Mouse (Mus musculus) lung, postnatal 14 days (tissue): Measurements from ENCODE around the gene Pxmp4.

ENCODE experiments used
- DNase-seq: peaks from one replicate; pipeline ENCODE4 v3.0.0; 2021

Pxmp4 gene

DNA sequence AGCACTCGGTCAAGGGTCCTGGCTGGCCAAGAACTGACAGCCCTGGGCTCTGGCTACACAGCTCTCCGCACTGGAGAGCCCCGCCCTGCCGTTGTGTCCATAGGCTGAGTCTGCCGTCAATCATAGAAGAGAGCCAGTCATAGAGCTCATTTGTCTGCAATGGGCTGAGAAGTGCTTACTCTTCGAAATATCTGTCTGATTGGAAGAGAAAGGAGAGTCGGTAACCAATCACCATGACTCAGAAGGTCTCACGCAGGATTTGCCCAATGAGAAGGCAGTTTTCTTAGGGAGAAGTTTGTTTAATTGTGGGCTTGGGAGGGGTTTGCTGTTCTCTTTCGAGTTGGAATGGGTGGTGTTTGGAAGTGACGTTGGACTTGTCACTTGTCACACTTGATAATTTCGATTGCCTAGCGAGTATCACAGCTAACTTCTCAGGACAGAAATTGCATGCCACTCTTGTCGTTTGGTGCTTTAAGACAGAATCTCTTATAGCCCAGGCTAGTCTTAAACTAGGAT lies at the start of gene Pxmp4:
Gene Pxmp4 (minus strand): TSS at position 71 of the 516 bp plus-strand sequence.
- peak; percentile 99 for DNase-seq

DNA sequence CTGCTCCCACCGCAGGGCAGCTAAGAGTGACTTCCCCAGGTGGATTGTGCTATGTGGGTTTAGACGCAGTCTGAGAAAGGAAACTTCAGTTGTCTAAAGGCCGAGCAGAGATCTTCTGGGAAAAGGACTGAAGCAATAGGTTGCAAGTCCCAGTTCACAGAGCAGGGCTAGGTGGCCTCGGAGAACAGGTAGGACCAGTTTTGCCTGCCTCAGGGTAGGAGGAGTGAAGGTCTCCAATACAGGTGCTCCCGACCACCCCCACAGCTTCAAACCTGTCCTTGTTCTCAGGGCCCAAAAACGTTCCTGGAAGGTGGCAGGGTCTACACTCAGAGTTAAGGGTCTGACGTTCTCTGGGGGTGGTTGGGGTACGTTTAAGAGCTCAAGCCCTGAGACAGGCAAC lies 47.9 kb upstream of the Pxmp4 start, which contains the start of gene Chmp4b:
Gene Chmp4b (plus strand): TSS at position 343 of the 400 bp plus-strand sequence.
- peak; percentile 54 for DNase-seq

DNA sequence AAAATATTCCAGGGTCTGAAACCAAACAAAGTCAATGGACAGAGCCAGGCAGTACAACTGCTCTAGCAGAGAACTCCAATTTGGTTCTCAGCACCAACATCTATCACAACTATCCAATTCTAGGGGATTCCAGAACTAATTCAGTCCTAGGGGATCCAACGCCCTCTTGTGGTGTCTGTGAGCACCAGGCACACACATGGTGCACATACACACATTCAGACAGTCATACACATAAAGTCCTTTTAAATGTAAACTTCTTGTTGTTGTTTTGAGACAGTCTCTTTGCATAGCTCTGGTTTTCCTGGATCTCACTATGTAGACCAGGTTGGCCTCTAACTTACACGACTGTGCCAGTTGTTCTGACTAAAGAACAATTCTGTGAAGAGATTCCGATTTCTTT lies 46.9 kb upstream of the Pxmp4 start:
- DNase-seq: no peak

DNA sequence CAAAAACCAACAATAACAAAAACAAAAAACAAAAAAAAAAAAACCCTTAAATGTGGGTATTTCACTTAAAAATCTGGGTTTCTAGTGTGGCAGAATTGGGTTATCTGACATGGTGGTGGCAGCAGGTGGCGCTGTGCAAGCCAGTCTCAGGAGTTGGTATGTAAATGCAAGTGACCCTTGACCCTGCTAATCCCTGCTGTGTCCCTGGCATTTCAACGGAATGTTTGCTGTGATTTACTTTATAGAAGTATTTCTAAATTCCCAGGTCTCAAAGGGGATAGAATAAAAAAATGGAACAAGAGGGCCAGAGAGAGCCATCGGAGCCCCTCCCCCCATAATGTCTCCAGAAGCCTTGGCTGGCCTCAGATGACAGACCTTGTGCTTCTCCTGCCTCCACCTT lies 44.6 kb upstream of the Pxmp4 start:
- peak; percentile 27 for DNase-seq

DNA sequence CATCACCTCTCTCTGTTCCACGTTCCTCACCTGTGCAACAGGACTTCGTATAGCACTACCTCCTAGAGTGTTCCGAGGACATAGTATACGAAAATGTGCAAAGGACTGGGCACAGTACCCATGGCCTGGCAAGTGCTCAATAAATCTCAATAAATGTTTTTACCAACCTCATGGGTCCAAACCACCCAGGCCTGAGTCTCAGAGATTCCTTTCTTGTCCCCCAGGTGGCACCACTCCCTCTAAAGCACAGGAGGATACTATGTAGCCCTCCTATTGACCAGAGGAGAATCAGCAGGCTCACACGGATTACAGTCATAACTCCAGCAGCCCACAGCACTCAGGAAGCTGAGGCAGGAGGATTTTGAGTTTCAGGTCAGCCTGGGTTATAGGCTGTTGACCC lies 43.1 kb upstream of the Pxmp4 start:
- DNase-seq: peak; percentile 35

DNA sequence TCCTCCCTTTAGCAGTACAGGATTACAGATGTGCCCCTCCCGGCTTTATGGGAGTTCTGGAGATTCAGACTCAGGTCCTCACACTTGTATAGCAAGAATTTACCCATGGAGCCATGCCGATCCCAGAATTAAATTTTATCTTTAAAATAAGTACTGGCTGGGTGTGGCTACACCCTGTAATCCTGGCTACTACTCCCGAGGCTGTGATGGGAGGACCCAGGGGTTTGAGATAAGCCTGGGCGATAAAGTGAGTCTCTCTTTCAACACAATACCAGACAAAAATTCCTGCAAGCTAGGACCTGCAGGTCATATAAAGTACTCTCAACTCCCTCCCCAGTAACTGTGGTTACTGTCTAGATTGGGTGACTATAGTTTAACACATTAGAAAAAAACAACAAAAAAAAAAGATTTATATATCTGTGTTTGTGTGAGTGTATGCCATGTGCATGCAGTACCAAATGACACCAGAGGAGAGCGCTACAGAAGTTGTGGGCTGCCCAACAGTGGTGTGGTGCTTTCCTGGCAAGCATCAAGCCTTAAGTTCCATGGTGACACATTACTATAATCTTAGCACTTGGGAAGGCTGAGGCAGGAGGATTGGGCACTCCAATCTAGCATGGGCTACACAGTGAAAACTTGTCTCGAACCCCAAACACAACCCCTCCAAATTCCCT lies 39.3 kb upstream of the Pxmp4 start:
- no peak for DNase-seq

DNA sequence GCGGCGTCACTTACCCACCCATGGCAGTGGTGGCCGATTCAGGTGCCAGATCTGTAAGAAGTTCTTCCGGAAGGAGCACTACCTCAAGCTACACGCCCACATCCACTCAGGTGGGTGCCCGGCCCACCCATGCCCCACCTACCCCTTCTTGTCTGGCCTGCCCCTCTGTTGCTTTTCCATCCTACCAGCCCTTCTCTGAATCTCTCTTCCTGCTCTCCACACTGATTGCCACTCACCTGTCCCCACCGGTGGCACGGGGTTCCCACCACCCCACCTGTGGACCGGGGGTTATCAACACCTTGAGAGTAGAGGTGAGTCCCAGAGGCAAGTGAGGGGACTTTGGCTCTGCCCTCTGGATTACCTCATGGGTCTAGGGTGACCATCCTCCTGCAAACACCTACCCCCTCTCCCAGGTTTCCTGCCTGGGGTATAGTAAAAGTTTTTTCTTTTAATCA lies 38.5 kb upstream of the Pxmp4 start:
- no peak for DNase-seq

DNA sequence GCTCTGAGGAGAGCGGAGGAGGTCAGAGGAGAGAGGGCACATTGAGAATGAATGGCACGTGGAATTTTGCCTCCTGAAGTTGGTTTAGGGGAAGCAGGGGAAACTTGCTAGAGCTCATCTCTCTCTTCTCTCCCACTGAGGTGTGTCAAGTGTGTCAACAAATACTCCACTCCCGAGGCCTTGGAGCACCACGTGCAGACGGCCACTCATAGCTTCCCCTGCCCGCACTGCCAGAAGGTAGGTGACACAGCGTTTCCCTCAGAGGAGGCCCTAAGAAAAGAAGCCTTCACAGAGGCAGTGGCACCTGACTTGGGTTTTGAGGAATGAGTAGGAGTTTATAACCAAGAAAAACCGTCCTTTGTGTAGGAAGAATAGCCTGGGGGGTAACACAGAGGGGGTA lies 37.7 kb upstream of the Pxmp4 start:
- peak; percentile 17 for DNase-seq

DNA sequence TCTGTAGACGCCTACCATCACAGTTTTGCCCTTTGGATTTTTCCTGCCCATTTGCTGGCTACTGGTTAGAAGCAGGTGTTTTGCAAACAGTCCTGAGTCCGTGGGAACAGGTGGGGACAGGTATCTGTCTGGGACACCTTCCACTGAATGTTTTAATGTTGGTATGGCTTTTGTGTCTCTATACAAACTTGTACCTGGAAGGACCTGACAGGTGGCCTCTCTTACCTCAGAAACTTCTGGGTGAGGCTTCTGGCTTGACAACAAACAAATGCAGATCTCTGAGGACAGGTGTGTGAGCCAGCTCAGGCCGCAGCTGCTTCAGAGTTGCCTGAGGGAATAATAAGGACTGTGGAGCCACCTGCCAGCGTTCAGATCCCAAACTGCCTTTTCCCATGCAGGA lies 35.6 kb upstream of the Pxmp4 start:
- no peak for DNase-seq

DNA sequence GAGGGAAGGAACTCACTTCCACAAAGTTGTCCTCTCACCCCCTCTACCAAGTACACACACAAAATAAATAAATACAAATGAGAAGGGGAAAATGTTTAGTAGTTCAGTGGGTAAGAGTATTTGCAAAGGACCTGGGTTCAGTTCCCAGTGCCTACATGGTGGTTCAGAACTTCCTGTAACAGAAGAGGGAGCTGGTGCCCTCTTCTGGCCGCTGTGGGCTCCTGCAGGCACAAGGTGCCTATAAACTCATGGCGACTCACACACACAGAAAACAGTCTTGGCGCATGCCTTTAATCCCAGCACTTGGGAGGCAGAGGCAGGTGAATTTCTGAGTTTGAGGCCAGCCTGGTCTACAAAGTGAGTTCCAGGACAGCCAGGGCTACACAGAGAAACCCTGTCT lies 35.0 kb upstream of the Pxmp4 start:
- no peak for DNase-seq

DNA sequence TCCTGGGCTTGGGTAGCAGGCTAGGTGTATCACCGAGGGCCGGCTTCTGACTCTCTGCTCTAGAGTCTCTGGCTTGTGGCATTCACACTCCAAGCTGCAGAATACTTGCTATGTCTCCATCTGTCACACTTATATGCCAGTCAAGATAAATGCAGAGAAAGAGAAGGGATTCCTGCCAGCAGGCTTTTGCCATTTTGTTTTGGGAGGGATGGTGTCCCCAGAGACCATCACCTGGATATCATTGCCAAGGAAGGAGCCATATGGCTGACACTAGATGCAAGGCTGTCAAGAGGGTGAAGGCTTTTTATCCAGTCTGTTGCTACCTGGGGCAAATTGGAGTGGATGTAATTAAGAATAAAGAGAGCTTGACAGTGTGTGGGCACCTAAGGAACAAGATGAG lies 32.3 kb upstream of the Pxmp4 start:
- no peak for DNase-seq

DNA sequence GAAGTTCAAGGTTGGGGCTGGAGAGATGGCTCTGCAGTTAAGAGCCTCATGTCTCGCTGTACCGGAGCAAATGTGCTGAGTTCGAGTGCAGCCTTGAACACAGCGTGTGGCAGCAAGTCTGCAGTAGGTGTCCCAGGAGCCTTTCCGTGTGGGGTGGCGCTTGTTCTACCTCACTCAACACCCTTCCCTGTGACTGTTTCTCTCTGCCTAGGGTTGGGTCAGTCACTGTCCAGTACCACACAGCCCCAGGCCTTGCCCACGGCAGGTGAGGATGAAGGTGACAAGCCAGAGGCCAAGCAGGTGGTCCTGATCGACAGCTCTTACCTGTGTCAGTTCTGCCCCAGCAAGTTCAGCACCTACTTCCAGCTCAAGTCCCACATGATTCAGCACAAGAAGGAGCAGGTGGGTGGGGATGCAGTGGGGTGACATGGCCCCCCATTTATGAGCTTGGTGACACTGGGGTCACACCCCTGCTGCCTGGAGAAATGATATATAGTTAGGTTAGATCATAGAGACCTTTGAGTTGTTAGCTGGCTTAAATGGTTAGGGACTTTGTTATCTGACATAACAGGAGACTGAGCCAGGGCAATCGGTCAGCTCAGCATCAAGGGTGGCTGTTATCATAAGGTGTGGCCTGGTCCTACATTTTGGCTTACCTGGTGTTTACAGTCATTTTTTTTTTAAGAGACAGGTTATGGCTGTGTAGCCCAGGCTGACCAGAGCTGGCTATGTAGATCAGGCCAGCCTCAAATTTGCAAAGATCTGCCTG lies 30.6 kb upstream of the Pxmp4 start:
- no peak for DNase-seq

DNA sequence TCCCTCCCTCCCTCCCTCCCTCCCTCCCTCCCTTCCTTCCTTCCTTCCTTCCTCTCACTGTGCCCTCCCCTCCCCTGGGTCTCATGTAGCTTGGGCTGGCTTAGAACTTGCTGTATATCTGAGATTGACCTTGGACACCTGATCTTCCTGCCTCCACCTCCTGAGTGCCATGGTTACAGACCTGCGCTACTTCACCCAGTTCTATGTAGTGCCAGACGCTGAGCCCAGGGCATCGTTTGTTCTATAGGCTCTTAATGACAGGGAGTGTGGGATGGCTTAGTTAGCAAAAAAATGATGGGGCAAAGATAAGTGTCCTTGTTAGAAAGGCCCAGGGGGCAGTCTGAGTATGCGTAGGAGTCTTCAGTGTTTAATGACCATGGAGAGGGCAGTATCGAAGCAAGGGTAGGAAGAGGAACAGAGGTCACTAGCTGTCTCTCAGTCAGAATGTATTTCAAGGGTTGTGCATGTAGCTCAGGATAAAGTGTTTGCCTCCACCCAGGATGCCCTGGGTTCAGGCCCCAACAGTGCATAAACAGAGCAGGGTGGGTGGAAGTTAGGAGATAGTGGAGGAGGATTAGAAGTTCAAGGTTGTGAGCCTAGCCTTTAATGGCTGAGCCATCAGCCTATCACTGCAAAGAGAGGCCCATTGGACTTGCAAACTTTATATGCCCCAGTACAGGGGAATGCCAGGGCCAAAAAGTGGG lies 29.7 kb upstream of the Pxmp4 start:
- DNase-seq: no peak

DNA sequence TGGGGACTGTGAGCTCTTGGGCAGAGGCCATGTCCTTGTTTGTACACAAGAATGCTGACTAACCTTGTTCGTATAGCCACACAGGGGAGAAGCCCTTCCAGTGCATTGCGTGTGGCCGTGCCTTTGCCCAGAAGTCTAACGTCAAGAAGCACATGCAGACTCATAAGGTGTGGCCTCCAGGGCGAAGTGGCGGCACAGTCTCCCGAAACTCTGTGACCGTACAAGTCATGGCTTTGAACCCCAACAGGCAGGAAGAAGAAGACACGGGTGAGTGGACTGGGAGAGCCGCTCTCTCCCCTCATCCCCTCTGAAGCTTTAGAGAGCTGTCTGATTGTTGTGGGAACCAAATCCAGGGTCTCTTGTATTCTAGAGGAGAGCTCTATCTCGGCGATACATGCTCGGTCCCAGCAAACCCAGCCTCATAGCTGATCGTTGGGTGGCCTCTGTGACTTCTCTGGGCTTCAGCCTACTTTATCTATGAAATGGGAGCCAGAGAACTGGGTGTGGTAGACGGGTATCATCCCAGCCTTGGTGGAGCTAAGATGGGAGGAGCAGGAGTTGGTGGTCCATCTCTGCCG lies 28.8 kb upstream of the Pxmp4 start:
- no peak for DNase-seq

DNA sequence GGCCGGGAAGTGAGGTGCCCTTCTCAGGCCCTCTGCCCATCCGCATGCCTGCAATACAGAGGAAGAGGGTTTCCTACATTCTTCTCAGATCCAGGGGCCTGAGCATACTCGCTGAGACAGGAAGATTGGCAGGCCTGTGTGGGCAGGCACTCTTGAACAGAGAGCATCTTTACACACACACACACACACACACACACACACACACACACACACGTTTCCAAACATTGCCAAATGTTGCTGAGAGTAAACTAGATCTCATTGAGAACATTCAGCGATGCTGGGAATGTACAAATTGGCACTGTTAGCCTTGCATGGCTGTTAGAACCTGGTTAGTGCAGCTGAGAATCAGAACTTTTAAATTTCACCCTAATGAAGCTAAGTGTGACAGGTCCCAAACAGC lies 27.0 kb upstream of the Pxmp4 start:
- DNase-seq: no peak

DNA sequence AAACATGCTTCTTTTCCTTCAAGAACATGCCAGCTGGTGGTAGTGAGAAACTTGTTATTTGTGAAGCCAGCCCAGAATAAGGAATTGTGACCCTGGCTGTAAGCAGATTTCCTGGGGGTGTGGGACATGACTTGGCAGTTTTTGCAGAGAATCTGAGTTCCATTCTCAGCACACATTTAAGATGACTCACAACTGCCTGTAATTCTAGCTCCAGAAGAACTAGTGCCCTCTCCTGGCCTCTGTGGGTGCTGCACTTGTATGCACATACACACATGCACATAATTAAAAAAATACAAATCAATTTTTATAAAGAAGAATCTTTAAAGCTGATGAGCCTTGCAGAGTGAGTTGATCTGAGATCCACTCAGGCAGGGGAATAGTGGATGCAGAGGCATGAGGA lies 20.6 kb upstream of the Pxmp4 start:
- no peak for DNase-seq

DNA sequence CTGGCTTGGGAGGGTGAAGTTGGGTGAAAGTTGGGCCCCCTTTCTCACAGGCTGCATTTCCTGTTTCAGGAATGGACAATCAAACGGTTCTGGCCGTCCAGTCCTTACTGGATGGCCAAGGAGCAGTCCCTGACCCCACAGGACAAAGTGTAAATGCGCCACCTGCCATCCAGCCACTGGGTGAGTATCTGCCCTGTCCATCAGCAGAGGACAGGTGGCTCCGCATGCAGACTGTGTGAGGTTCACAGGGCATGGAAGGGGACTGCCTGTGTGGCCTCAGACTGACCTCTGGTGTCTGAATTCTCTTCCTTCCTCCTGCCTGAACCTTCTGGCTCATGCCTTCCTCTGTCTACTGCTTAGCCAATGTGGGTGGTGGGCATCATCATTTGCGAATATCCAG lies 18.2 kb upstream of the Pxmp4 start:
- no peak for DNase-seq

DNA sequence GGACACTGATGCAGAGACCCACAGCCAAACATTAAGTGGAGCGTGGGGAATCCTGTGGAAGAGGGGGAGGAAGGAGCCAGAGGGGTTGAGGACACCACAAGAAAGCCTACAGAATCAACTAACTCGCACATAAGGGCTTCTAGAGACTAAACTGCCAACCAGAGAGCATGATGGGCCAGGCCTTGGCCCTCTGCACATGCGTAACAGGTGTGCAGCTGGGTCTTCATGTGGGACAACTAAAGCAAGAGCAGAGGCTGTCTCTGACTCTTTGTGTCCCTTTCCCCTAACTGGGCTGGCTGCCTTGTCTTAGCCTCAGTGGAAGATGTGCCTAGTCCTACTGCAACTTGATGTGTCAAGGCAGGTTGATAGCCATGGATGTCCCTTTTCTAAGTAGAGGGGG lies 13.6 kb upstream of the Pxmp4 start:
- DNase-seq: no peak

DNA sequence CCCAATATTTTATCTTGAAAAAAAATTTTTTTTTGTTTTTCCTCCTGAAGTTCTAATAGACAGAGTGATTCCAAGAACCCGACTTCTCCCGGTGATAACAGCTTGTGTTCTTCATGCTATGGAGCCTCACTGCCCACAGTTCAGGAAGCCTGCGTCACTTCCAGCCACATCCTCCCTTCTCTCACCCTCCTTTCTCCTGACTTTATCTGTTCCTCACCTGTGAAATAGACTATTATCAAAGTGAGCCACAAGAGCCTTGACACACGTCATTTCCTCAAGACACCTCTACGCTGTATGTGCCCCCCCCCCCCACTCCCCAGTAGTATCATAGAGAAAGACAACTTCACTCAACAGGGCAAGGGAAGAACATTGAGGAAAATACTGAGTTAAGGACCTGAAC lies 12.2 kb upstream of the Pxmp4 start:
- DNase-seq: no peak

DNA sequence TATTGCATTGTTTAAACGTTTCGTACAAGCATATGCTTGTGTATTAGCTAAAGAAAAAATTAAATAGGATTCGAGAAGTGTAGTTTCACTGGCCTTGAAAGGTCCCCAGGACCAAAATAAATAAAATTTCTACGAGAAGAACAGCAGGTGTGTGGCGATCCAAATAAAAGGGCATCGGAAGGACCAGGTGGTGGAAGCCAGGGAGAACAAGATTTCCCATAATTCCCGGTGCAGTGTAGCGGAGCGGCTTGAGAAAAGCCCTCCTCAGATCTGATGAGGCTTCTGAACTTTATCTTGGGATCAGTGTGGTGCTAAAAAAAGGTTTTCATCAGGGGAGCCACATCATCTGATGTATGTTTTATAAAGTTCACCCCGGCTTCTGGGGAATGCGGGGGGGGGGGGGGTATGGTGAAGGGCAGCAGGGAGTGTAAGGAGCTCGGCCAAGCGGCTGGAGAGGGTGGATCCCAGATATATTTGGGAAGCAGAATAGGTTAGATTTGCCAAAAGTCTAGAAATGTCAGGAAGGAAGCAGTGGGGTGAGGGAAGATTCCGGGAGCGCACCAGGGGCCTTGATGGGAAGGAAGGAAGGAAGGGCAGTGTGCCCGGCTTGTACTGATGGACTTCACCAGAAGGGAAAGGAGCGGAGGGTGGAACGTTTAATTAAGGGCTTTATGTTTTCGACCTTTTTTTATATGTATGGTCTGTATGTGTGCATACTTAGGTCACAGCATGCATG lies 11.5 kb upstream of the Pxmp4 start:
- DNase-seq: no peak

DNA sequence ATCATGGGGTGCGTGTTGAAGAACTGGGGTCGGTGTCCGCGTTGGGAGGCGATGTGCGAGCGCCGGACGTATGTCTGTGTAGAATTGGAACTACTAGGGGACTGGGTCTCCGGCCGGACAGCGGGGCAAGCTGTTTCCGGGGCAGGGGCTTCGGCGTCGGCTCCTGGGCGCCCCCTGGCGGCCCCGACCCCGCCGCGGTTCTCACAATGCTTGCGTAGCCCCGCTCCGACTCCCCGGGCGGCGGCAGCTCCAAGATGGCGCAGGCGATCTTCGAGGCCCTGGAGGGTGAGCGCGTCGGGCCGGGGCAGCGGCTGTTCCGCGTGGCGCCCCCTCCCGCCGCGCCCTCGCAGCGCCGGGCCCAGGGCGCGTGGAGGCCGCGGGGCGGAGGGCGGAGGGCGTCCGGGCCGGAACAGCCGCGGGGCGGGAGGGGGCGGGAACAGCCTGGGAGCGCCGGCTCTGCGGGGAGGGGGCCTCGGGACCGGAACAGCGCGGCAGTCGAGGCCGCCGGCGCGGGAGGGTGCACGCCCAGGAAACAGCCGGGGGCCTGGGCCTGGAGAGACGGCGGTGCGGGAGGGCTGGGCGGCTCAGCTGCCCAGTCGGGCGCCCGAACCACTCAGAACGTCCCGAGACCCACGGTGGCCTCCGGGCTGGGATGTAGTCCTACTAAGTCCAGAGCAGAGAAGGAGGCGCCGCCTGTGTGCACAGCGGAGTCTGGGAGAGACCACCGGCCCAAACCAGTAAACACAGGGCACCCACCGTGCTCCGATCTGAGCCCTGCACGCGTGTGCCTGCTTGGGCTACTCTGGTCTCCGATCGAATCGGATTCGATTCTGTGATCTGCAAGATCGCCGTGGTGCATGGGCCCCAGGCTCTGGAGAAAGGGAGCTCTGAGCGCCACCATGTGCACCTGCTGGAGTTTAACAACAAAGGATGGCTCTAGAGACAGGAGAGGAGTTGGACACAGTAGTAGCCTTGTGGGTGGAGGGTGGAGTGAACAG lies 9.9 kb upstream of the Pxmp4 start, which contains the start of the genes Zfp341 and 4930519P11Rik:
Gene Zfp341 (plus strand): TSS at position 180 of the 998 bp plus-strand sequence.
Gene 4930519P11Rik (minus strand): TSS at position 320 of the 998 bp plus-strand sequence.
- peak; percentile 89 for DNase-seq
